Mouse (Mus musculus): Measurements from ENCODE around the gene Spata1.

The Spata1 gene

DNA sequence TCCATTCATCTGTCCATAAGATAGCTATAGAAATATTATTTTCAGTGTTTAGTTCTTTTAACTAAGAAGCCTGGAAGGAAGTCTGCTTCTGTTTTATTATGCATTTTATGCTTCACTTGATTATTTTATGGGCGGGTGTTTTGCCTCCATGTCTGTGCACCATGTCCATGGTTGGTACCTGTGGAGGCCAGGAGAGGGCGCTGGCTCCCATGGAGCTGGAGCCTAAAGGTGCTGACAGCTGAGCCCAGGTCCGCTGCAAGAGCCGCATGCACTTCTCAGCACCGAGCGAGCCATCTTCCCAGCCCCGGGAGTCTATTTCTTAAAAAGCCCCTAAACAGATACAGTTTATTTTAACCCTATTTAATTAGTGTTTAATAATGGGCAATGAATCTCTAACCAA, 75.8 kb downstream of the Spata1 start:
- DNase-seq (ENCODE audit: inconsistent age in 2 of 2, low spot score in 1 of 2), result no peak

- DNase-seq (ENCODE audit: inconsistent age in 2 of 2, low spot score in 1 of 2), result no peak
Measured at GRCm38 (mm10) chr3:146421787-146422186, 77.8 kb downstream of the Spata1 start.

GRCm38 (mm10) chr3:146419992-146420537, 79.5 kb downstream of the Spata1 start:
- DNase-seq (ENCODE audit: inconsistent age in 2 of 2, low spot score in 1 of 2), result no peak

DNA sequence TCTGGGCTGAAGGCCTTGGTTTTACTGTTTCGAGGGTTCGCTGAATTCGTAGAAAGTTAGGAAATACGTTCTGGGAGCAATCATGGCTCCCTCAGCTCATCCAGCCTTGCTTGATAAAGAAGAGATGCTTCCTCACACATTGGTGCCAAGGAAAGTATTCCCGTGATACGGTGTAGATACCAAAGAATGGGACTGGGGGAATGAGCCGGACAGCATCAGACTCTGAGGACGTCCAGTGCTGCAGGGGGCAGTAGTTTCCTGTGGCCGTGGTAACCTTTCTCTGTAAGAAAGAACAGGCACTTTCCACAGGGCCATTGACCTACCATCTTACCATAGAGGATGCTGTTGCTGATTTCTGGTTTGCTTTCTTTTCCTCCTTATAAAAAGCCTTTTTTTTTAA, 80.0 kb downstream of the Spata1 start:
- DNase-seq (ENCODE audit: inconsistent age in 2 of 2, low spot score in 1 of 2), result no peak

- DNase-seq (ENCODE audit: inconsistent age in 2 of 2, low spot score in 1 of 2), result no peak
Measured at GRCm38 (mm10) chr3:146418901-146419300, 80.7 kb downstream of the Spata1 start.

GRCm38 (mm10) chr3:146417873-146418272, 81.7 kb downstream of the Spata1 start:
- no peak for DNase-seq (ENCODE audit: inconsistent age in 2 of 2, low spot score in 1 of 2)

GRCm38 (mm10) chr3:146414555-146414954, 85.0 kb downstream of the Spata1 start:
- DNase-seq (ENCODE audit: inconsistent age in 2 of 2, low spot score in 1 of 2), result no peak

DNA sequence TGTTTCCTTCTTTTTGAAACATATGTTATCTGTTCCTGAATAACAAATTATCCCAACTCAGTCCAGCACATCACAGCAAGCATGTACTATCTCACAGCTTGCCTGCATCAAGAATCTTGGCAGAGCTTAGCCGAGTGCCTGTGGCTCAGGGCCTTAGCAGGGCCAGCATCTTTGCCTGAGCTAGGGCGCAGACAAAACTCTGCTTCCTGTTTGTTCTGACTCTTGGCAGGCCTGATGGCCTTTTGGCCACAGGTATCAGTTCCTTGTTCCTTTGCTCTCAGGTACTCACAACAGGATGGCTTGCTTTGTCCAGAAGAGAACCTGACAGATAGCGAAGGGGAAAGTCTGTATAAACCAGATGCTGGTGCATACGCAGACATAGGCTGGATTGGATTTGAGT, 85.6 kb downstream of the Spata1 start:
- DNase-seq (ENCODE audit: inconsistent age in 2 of 2, low spot score in 1 of 2), result no peak

- DNase-seq (ENCODE audit: inconsistent age in 2 of 2, low spot score in 1 of 2), result no peak
Measured at GRCm38 (mm10) chr3:146413016-146413415, 86.5 kb downstream of the Spata1 start.

GRCm38 (mm10) chr3:146412480-146412879, 87.1 kb downstream of the Spata1 start:
- DNase-seq (ENCODE audit: inconsistent age in 2 of 2, low spot score in 1 of 2), result no peak

- no peak for DNase-seq (ENCODE audit: inconsistent age in 2 of 2, low spot score in 1 of 2)
Measured at GRCm38 (mm10) chr3:146412008-146412407, 87.5 kb downstream of the Spata1 start.

- DNase-seq (ENCODE audit: inconsistent age in 2 of 2, low spot score in 1 of 2), result no peak
Measured at GRCm38 (mm10) chr3:146410114-146410513, 89.4 kb downstream of the Spata1 start.
